Mouse (Mus musculus): ENCODE data around the gene Erf. TPM values are rescaled to one million over a fixed set of nuclear protein-coding genes. Genes with fewer than 3 reads are reported as not detected.

Gene Erf
- polyA plus RNA-seq, 1 experiment from 2014 or later, result 10.3 TPM

- no peak overlapping the region for H3K27ac ChIP-seq (ENCODE audit: low read length)
- H3K4me2 ChIP-seq (replicated peaks; ENCODE audit: low read depth, low read length), result no peak overlapping the region
- no peak for DNase-seq (ENCODE audit: low spot score)
- H3K27me3 ChIP-seq (replicated peaks; ENCODE audit: insufficient read depth, low read length), result no peaks in the 10 kb centered on the region
- no peak overlapping the region for H3K4me3 ChIP-seq (ENCODE audit: low read depth, low read length)
- no peak for ATAC-seq
- no peaks in the 10 kb centered on the region for H3K36me3 ChIP-seq (ENCODE audit: insufficient read depth, low read length)
- H3K9me3 ChIP-seq (ENCODE audit: low read length), result no peaks in the 10 kb centered on the region
- H3K4me1 ChIP-seq (ENCODE audit: insufficient read depth, low read depth, low read length), result peaks cover 7% of the 10 kb centered on the region; the same call in 1 of the 2 replicates
- 30% methylated on average over 17 of the region's 17 CpGs for WGBS
- TF ChIP-seq EP300 (IDR thresholded peaks at IDR 0.05) (no peak), CTCF (IDR thresholded peaks at IDR 0.05) (no peak)
- no peak overlapping the region for H3K9ac ChIP-seq (replicated peaks; ENCODE audit: low read depth)
Observed at GRCm38 (mm10) chr7:25263968-25264870, 13.7 kb upstream of the Erf start.

- TF ChIP-seq EP300 (IDR thresholded peaks at IDR 0.05), result no peak
- TF ChIP-seq CTCF (IDR thresholded peaks at IDR 0.05), result no peak
- no peaks in the 10 kb centered on the region for H3K36me3 ChIP-seq (ENCODE audit: insufficient read depth, low read length)
- no peak overlapping the region for H3K4me2 ChIP-seq (replicated peaks; ENCODE audit: low read depth, low read length)
- no peak overlapping the region for H3K9ac ChIP-seq (replicated peaks; ENCODE audit: low read depth)
- ATAC-seq (no peak), DNase-seq (ENCODE audit: low spot score) (no peak)
- H3K4me3 ChIP-seq (ENCODE audit: low read depth, low read length), result no peak overlapping the region
- peaks cover 2% of the 10 kb centered on the region; the same call in 1 of the 2 replicates for H3K4me1 ChIP-seq (ENCODE audit: insufficient read depth, low read depth, low read length)
- H3K9me3 ChIP-seq (ENCODE audit: low read length), result no peaks in the 10 kb centered on the region
- WGBS, result 90% methylated on average over 1 of the region's 1 CpGs
- no peaks in the 10 kb centered on the region for H3K27me3 ChIP-seq (replicated peaks; ENCODE audit: insufficient read depth, low read length)
- no peak overlapping the region for H3K27ac ChIP-seq (ENCODE audit: low read length)
Observed at GRCm38 (mm10) chr7:25261896-25262295, 11.3 kb upstream of the Erf start.

- no peaks in the 10 kb centered on the region for H3K9me3 ChIP-seq (ENCODE audit: low read length)
- no peaks in the 10 kb centered on the region for H3K27me3 ChIP-seq (replicated peaks; ENCODE audit: insufficient read depth, low read length)
- ATAC-seq (no peak), DNase-seq (ENCODE audit: low spot score) (no peak)
- peak overlapping the region; percentile 91 for H3K9ac ChIP-seq (replicated peaks; ENCODE audit: low read depth)
- no peaks in the 10 kb centered on the region for H3K36me3 ChIP-seq (ENCODE audit: insufficient read depth, low read length)
- peak overlapping the region; percentile 79 for H3K4me2 ChIP-seq (replicated peaks; ENCODE audit: low read depth, low read length)
- peak overlapping the region; percentile 99 for H3K27ac ChIP-seq (ENCODE audit: low read length)
- 20% methylated on average over 8 of the region's 8 CpGs for WGBS
- peak overlapping the region; percentile 93 for H3K4me3 ChIP-seq (ENCODE audit: low read depth, low read length)
- TF ChIP-seq CTCF (IDR thresholded peaks at IDR 0.05), result no peak
- no peak for TF ChIP-seq EP300 (IDR thresholded peaks at IDR 0.05)
- peaks cover 21% of the 10 kb centered on the region for H3K4me1 ChIP-seq (ENCODE audit: insufficient read depth, low read depth, low read length)
Observed at GRCm38 (mm10) chr7:25251822-25252221, 1.3 kb upstream of the Erf start.

- ATAC-seq (peak; percentile 43), DNase-seq (ENCODE audit: low spot score) (peak; percentile 81)
- 2% methylated on average over 22 of the region's 22 CpGs for WGBS
Observed at GRCm38 (mm10) chr7:25251071-25251791, 670 bp upstream of the Erf start.

GRCm38 (mm10) chr7:25249314-25250140, 1.0 kb downstream of the Erf start:
- TF ChIP-seq CTCF (IDR thresholded peaks at IDR 0.05) (no peak), EP300 (IDR thresholded peaks at IDR 0.05) (no peak)
- H3K27ac ChIP-seq (ENCODE audit: low read length), result peak overlapping the region; percentile 99
- peaks cover 4% of the 10 kb centered on the region for H3K36me3 ChIP-seq (ENCODE audit: insufficient read depth, low read length)
- H3K4me2 ChIP-seq (replicated peaks; ENCODE audit: low read depth, low read length), result peak overlapping the region; percentile 79
- H3K9me3 ChIP-seq (ENCODE audit: low read length), result no peaks in the 10 kb centered on the region
- under 1% methylated on average over 18 of the region's 73 CpGs for WGBS
- peaks cover 29% of the 10 kb centered on the region for H3K4me1 ChIP-seq (ENCODE audit: insufficient read depth, low read depth, low read length)
- DNase-seq (ENCODE audit: low spot score) (peak; percentile 92), ATAC-seq (peak; percentile 59)
- peak overlapping the region; percentile 93 for H3K4me3 ChIP-seq (ENCODE audit: low read depth, low read length)
- H3K27me3 ChIP-seq (replicated peaks; ENCODE audit: insufficient read depth, low read length), result no peaks in the 10 kb centered on the region
- peak overlapping the region; percentile 91 for H3K9ac ChIP-seq (replicated peaks; ENCODE audit: low read depth)

More at GRCm38 (mm10) chr7:25251071-25251791, 670 bp upstream of the Erf start:
- TF ChIP-seq EP300 (IDR thresholded peaks at IDR 0.05) (peak; percentile 24; the same call in 1 of the 2 replicates), CTCF (IDR thresholded peaks at IDR 0.05) (no peak)
- H3K4me3 ChIP-seq (ENCODE audit: low read depth, low read length), result peak overlapping the region; percentile 93
- no peaks in the 10 kb centered on the region for H3K36me3 ChIP-seq (ENCODE audit: insufficient read depth, low read length)
- H3K4me2 ChIP-seq (replicated peaks; ENCODE audit: low read depth, low read length), result peak overlapping the region; percentile 79
- peaks cover 26% of the 10 kb centered on the region for H3K4me1 ChIP-seq (ENCODE audit: insufficient read depth, low read depth, low read length)
- H3K9me3 ChIP-seq (ENCODE audit: low read length), result no peaks in the 10 kb centered on the region
- H3K27me3 ChIP-seq (replicated peaks; ENCODE audit: insufficient read depth, low read length), result no peaks in the 10 kb centered on the region
- H3K27ac ChIP-seq (ENCODE audit: low read length), result peak overlapping the region; percentile 99
- peak overlapping the region; percentile 91 for H3K9ac ChIP-seq (replicated peaks; ENCODE audit: low read depth)
